Mouse (Mus musculus): ENCODE data around the gene Faap24. TPM values are rescaled to one million over a fixed set of nuclear protein-coding genes. Genes with fewer than 3 reads are reported as not detected.

Faap24 gene
- polyA plus RNA-seq, 1 experiment from 2014 or later: 17.8 TPM

DNA sequence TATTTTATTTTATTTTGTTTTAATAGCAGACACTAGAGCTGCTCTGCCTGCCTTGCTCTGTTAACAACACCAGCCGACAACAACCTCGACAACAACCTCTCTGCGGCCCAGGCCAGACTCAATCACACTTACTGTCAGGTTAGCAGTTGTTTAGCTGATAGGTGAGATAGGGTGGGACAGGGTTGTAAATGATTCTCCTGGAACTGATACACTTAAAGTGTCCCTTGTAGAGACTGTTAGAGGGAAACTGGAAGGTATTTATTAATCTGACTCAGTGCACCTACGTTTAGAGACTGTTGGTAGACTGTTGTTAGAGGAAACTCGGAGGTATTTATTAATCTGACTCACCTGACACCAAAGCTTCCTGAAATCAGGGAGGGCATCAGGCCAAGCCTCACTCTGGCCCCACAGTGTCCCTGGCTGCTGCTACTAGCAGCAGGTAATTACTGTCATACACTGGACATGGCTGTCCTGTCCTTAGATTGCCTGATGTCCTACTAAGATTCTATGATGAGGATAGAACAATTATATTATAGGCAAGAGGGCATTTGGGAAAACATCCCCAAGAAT is 41.2 kb downstream of the Faap24 start:
- no peak overlapping the region for H3K27ac ChIP-seq (ENCODE audit: low read depth, low read length)
- no peak for ATAC-seq (ENCODE audit: low read depth)
- 87% methylated on average over 5 of the region's 5 CpGs for WGBS

DNA sequence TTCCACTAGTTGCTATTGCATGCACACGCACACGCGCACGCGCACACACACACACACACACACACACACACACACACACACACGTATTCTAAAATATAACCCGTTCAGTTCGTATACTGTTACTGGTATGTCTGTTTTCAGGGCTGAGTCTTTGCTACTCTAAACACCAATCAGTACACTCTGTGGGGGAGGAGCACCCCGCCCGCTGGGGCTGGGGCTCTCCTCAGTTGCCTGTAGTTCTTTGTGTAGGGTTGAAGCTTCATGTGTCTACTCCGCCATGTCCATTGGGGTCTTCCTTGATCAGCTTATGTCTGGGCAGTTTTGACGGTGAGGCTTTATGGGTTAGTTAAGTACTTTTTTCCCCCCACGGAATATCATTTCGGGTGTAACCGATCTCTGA is 43.3 kb downstream of the Faap24 start:
- no peak for ATAC-seq (ENCODE audit: low read depth)
- Histone ChIP-seq H3K4me3 (ENCODE audit: low read depth, low read length) (no peak overlapping the region), H3K9me3 (ENCODE audit: control insufficient read depth, low read length) (no peaks in the 10 kb centered on the region), H3K4me1 (ENCODE audit: control insufficient read depth, insufficient read depth, low read length) (no peaks in the 10 kb centered on the region), H3K9ac (replicated peaks; ENCODE audit: low read depth, low read length) (no peak overlapping the region), H3K27me3 (ENCODE audit: control insufficient read depth, insufficient read depth, low read length) (no peaks in the 10 kb centered on the region), H3K27ac (ENCODE audit: low read depth, low read length) (no peak overlapping the region), H3K36me3 (ENCODE audit: control insufficient read depth, insufficient read depth, low read length) (no peaks in the 10 kb centered on the region), H3K4me2 (ENCODE audit: low read depth, low read length) (no peak overlapping the region)
- WGBS: 93% methylated on average over 15 of the region's 15 CpGs

More for the DNA sequence above, 41.2 kb downstream of the Faap24 start:
- Histone ChIP-seq H3K27me3 (ENCODE audit: control insufficient read depth, insufficient read depth, low read length) (no peaks in the 10 kb centered on the region), H3K9ac (replicated peaks; ENCODE audit: low read depth, low read length) (no peak overlapping the region), H3K36me3 (ENCODE audit: control insufficient read depth, insufficient read depth, low read length) (no peaks in the 10 kb centered on the region), H3K4me2 (ENCODE audit: low read depth, low read length) (no peak overlapping the region), H3K4me1 (ENCODE audit: control insufficient read depth, insufficient read depth, low read length) (no peaks in the 10 kb centered on the region), H3K4me3 (ENCODE audit: low read depth, low read length) (no peak overlapping the region), H3K9me3 (ENCODE audit: control insufficient read depth, low read length) (no peaks in the 10 kb centered on the region)

DNA sequence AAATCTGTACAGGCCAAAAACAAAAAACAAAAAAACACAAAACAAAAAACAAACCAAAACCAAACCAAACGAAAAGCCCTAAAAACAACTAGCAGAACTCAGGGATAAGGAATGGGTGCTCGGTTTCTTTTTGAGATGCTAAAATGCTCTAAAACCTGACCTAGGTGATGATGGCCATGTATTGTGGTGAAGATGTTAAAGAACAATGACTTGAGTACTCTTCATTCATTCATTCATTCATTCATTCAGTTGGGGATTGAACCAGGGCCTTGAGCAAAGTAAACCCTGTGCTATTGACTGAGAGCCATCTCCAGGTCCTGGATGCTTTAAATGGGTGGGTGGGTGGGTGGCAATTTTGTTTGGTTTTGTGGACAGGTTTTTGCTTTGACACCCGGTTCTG is 45.5 kb downstream of the Faap24 start:
- Histone ChIP-seq H3K9ac (replicated peaks; ENCODE audit: low read depth, low read length) (no peak overlapping the region), H3K27ac (ENCODE audit: low read depth, low read length) (no peak overlapping the region), H3K4me3 (ENCODE audit: low read depth, low read length) (no peak overlapping the region), H3K36me3 (ENCODE audit: control insufficient read depth, insufficient read depth, low read length) (no peaks in the 10 kb centered on the region), H3K4me1 (ENCODE audit: control insufficient read depth, insufficient read depth, low read length) (no peaks in the 10 kb centered on the region), H3K4me2 (ENCODE audit: low read depth, low read length) (no peak overlapping the region), H3K27me3 (ENCODE audit: control insufficient read depth, insufficient read depth, low read length) (no peaks in the 10 kb centered on the region), H3K9me3 (ENCODE audit: control insufficient read depth, low read length) (no peaks in the 10 kb centered on the region)
- WGBS: 91% methylated on average over 3 of the region's 3 CpGs
- ATAC-seq (ENCODE audit: low read depth): no peak

DNA sequence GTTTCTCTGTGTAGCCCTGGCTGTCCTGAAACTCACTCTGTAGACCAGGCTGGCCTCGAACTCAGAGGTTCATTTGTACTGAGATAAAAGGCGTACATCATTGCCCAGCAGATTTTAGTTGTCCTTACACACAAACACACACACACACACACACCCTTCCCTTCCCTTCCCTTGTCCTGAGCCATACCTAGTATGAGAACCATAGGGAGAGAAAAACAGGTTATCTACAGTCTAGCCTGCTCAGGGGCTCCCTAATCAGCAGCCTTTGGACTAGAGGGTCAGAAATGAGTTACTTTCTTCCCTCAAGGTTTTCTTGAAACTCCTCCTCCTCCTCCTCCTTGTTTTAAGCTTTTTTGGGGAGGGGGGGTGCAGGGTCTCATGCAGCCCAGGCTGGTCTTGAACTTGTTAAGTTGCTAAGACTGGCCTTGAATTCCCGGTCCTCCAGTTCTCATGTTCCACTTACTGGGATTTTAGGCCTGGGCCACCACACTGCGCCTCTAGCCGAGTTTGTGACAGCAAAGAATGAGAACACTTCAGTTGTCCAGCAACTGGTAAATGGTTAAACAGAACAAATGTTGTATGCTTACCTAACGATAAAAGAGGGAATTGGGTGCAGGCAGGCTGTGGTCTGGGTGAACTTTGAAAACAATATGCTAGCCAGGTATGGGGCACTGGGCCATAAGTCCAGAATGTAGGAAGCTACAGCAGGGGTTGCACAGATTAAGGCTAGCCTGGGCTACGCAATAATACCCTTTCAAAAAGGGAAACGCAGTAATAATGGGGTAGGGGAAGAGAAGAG is 46.6 kb downstream of the Faap24 start:
- Histone ChIP-seq H3K4me1 (ENCODE audit: control insufficient read depth, insufficient read depth, low read length) (no peaks in the 10 kb centered on the region), H3K4me3 (ENCODE audit: low read depth, low read length) (no peak overlapping the region), H3K9me3 (ENCODE audit: control insufficient read depth, low read length) (no peaks in the 10 kb centered on the region), H3K27me3 (ENCODE audit: control insufficient read depth, insufficient read depth, low read length) (no peaks in the 10 kb centered on the region), H3K9ac (replicated peaks; ENCODE audit: low read depth, low read length) (no peak overlapping the region), H3K27ac (ENCODE audit: low read depth, low read length) (no peak overlapping the region), H3K4me2 (ENCODE audit: low read depth, low read length) (no peak overlapping the region), H3K36me3 (ENCODE audit: control insufficient read depth, insufficient read depth, low read length) (no peaks in the 10 kb centered on the region)
- 90% methylated on average over 8 of the region's 8 CpGs for whole genome bisulfite sequencing
- no peak for ATAC-seq (ENCODE audit: low read depth)

DNA sequence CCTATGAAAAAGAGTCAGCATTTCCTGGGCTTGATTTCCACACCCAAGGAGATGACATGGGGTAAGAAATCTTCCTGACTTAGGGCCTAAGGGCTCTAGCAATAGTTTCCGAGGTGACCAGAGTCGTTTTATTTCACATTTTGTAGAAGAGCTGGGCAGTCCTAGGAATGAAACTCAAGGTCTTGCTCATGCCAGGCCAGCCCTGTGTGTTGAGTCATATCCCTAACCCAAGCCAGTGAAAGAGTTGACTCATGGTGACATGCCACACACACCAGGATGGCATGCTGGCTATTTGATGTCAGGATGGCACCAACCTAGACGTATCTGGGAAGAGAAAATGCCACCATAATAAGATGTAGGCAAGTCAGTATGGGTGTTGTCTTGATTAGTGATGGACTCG is 47.6 kb downstream of the Faap24 start:
- Histone ChIP-seq H3K9me3 (ENCODE audit: control insufficient read depth, low read length) (no peaks in the 10 kb centered on the region), H3K27ac (ENCODE audit: low read depth, low read length) (no peak overlapping the region), H3K27me3 (ENCODE audit: control insufficient read depth, insufficient read depth, low read length) (no peaks in the 10 kb centered on the region), H3K36me3 (ENCODE audit: control insufficient read depth, insufficient read depth, low read length) (no peaks in the 10 kb centered on the region), H3K4me3 (ENCODE audit: low read depth, low read length) (no peak overlapping the region), H3K4me1 (ENCODE audit: control insufficient read depth, insufficient read depth, low read length) (no peaks in the 10 kb centered on the region), H3K4me2 (ENCODE audit: low read depth, low read length) (no peak overlapping the region), H3K9ac (replicated peaks; ENCODE audit: low read depth, low read length) (no peak overlapping the region)
- ATAC-seq (ENCODE audit: low read depth): no peak
- WGBS: 95% methylated on average over 4 of the region's 4 CpGs

DNA sequence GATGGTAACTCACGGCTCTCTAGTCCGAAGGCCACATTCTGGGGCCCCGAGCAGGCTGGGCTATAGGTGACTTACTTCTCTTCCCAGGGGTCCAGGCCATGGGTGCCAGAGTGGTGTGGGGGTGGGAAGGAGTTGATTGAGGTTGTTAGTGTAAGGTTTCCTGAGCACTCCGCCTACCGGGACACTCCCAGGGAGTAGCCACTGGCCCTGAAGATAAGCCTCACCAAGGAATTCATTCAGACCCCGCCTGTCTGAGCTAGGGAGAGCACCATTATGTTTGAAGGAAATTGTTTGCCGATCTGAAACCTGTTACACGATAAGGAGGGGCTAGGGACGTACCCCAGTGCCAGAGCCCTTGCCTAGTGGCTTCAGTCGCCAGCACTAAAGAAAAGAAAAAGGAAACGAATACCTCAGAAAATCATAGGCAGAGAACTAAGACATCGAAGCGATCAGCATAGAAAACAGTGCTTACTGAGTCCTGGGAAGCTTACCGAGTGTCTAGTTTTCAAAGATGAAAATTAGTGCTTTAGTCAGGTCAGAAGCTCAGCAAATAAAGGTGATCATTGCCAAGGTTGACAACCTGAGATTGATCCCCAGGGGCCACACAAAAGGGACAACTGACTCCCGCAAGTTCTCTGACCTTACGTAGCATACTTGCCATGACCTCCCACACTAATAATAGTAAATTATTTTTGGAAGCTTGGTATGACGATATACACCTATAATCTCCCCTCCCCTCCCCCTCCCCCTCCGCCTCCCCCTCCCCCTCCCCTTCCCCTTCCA is 48.5 kb downstream of the Faap24 start:
- H3K4me2 ChIP-seq (ENCODE audit: low read depth, low read length): no peak overlapping the region
- no peaks in the 10 kb centered on the region for H3K27me3 ChIP-seq (ENCODE audit: control insufficient read depth, insufficient read depth, low read length)
- H3K27ac ChIP-seq (ENCODE audit: low read depth, low read length): no peak overlapping the region
- ATAC-seq (ENCODE audit: low read depth): no peak
- 79% methylated on average over 17 of the region's 18 CpGs for WGBS
- H3K4me1 ChIP-seq (ENCODE audit: control insufficient read depth, insufficient read depth, low read length): no peaks in the 10 kb centered on the region
- no peaks in the 10 kb centered on the region for H3K9me3 ChIP-seq (ENCODE audit: control insufficient read depth, low read length)
- H3K9ac ChIP-seq (replicated peaks; ENCODE audit: low read depth, low read length): no peak overlapping the region
- H3K36me3 ChIP-seq (ENCODE audit: control insufficient read depth, insufficient read depth, low read length): no peaks in the 10 kb centered on the region
- H3K4me3 ChIP-seq (ENCODE audit: low read depth, low read length): no peak overlapping the region

DNA sequence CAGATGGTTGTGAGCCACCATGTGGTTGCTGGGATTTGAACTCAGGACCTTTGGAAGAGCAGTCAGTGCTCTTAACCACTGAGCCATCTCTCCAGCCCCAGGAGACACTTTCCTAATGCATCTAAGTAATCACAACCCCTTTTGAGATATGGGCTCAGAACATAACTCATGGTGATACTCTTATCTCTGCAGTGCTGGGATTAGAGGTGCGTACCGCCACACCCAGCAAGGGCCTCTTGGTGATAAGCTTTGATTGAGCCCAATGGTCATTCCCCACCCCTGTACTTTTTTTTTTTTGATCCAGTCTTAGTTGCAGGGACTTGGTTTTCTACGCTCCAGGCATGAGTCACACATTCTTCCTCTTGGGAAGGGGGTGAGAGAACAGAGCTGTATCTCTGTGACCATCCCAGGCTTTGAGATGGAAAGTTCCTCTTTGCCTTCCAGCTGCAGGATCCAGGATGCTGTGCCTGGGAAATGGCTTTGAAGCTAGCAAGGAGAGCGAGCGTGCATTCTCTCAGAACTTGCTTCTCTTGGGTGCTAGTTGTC is 51.8 kb downstream of the Faap24 start:
- 94% methylated on average over 5 of the region's 5 CpGs for whole genome bisulfite sequencing
- no peak overlapping the region for H3K4me3 ChIP-seq (ENCODE audit: low read depth, low read length)
- ATAC-seq (ENCODE audit: low read depth): no peak
- no peaks in the 10 kb centered on the region for H3K9me3 ChIP-seq (ENCODE audit: control insufficient read depth, low read length)
- H3K27ac ChIP-seq (ENCODE audit: low read depth, low read length): no peak overlapping the region
- no peak overlapping the region for H3K9ac ChIP-seq (replicated peaks; ENCODE audit: low read depth, low read length)
- no peaks in the 10 kb centered on the region for H3K27me3 ChIP-seq (ENCODE audit: control insufficient read depth, insufficient read depth, low read length)
- H3K36me3 ChIP-seq (ENCODE audit: control insufficient read depth, insufficient read depth, low read length): no peaks in the 10 kb centered on the region
- no peak overlapping the region for H3K4me2 ChIP-seq (ENCODE audit: low read depth, low read length)
- H3K4me1 ChIP-seq (ENCODE audit: control insufficient read depth, insufficient read depth, low read length): no peaks in the 10 kb centered on the region

DNA sequence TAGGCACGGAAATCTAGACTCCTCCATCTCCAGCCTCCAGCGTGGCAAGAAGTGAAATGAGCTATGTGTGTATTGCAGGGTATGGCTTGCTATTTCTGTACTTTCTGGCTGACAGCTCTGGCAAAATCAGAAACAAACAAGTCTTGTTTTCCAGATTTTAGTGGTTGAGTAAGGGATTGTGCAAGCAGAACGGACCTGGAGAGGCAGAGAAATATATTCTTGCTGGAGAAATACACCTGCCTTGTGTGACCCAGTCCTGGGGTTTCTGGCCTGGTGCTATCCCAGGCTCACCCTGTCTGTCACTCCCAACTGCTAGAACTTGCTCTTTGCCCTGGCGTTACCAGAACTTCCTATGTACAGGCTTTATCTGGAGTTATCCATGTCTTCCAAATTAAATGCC is 54.1 kb downstream of the Faap24 start:
- Histone ChIP-seq H3K4me1 (ENCODE audit: control insufficient read depth, insufficient read depth, low read length) (no peaks in the 10 kb centered on the region), H3K4me2 (ENCODE audit: low read depth, low read length) (no peak overlapping the region), H3K4me3 (ENCODE audit: low read depth, low read length) (no peak overlapping the region), H3K27me3 (ENCODE audit: control insufficient read depth, insufficient read depth, low read length) (no peaks in the 10 kb centered on the region), H3K36me3 (ENCODE audit: control insufficient read depth, insufficient read depth, low read length) (no peaks in the 10 kb centered on the region), H3K9ac (replicated peaks; ENCODE audit: low read depth, low read length) (no peak overlapping the region), H3K27ac (ENCODE audit: low read depth, low read length) (no peak overlapping the region), H3K9me3 (ENCODE audit: control insufficient read depth, low read length) (no peaks in the 10 kb centered on the region)
- 73% methylated on average over 4 of the region's 4 CpGs for WGBS
- no peak for ATAC-seq (ENCODE audit: low read depth)
